In genomic region chr1:165043361-165043760, GRCm38 (mm10) we compare ENCODE assay signal across 14 mouse cellular contexts.
"Had no signal": no experiment of that assay in that cellular context is flagged by ENCODE, and none has a peak within 500 bp of the region (broad histone marks: within the 10 kb centered on the region; RNA-seq: fewer than 3 reads in every experiment).

No protein-coding gene starts in this region.

- H3K36me3 ChIP-seq: limb, embryonic 10.5 days; liver, embryonic 15.5 days; midbrain, embryonic 15.5 days; neural tube, embryonic 13.5 days had no signal

- H3K4me2 ChIP-seq: liver, embryonic 11.5 days; liver, embryonic 15.5 days; midbrain, embryonic 15.5 days; neural tube, embryonic 13.5 days had no signal

- H3K9me3 ChIP-seq: limb, embryonic 10.5 days; liver, embryonic 15.5 days; midbrain, embryonic 15.5 days; neural tube, embryonic 13.5 days had no signal

- ATAC-seq: lung, postnatal 0 days; midbrain, embryonic 15.5 days had no signal

- H3K27ac ChIP-seq: limb, embryonic 10.5 days; liver, embryonic 15.5 days; neural tube, embryonic 13.5 days had no signal

- H3K9ac ChIP-seq: liver, embryonic 15.5 days; midbrain, embryonic 15.5 days; neural tube, embryonic 13.5 days had no signal

- H3K27me3 ChIP-seq: liver, embryonic 15.5 days; midbrain, embryonic 15.5 days; neural tube, embryonic 13.5 days had no signal

- DNase-seq: kidney, postnatal 10 days; kidney, postnatal 4 days; lung, adult 2 months; lung, postnatal 36 days; right cerebral cortex, adult 18-20 months; right cerebral cortex, postnatal 25 days; thymus, postnatal 36 days had no signal

- H3K4me3 ChIP-seq: left cerebral cortex, adult 2 months; limb, embryonic 10.5 days; liver, embryonic 15.5 days; midbrain, embryonic 15.5 days; neural tube, embryonic 13.5 days had no signal

- H3K4me1 ChIP-seq: liver, embryonic 15.5 days had no signal
